Mouse (Mus musculus) stomach, embryonic 16.5 days (tissue): Measurements from ENCODE around the gene Rgma. TPM values are rescaled to one million over a fixed set of nuclear protein-coding genes. Genes with fewer than 3 reads are reported as not detected.

Experiments used
- ATAC-seq: fragments of 200-750 bp; cut with Nextera tagmentation; 2 replicates; pipeline ENCODE4 v1.8.0; 2017; ENCODE audit warnings: moderate number of reproducible peaks, moderate TSS enrichment; ENCODE audit not compliant: insufficient read depth, low FRiP score
- H3K27ac ChIP-seq: fragments of 300-500 bp; sonication (generic); 2 replicates; pipeline ENCODE4 v1.5.1; 2014; ENCODE audit warnings: low read length
- H3K27me3 ChIP-seq: fragments of 300-500 bp; sonication (generic); 2 replicates; pipeline ENCODE4 v1.6.1; 2014; ENCODE audit warnings: low read length, control low read depth, mixed read lengths; ENCODE audit not compliant: control insufficient read depth, insufficient read depth
- H3K36me3 ChIP-seq: fragments of 300-500 bp; sonication (generic); 2 replicates; pipeline ENCODE4 v1.6.1; 2014; ENCODE audit warnings: low read length; ENCODE audit not compliant: control insufficient read depth, insufficient read depth
- H3K4me1 ChIP-seq: fragments of 300-500 bp; sonication (generic); 2 replicates; pipeline ENCODE4 v1.6.1; 2014; ENCODE audit warnings: low read length, control low read depth, mixed read lengths; ENCODE audit not compliant: control insufficient read depth, insufficient read depth
- H3K4me2 ChIP-seq: fragments of 300-500 bp; sonication (generic); 2 replicates; pipeline ENCODE4 v1.6.1; 2014; ENCODE audit warnings: low read depth, low read length, mixed read lengths
- H3K4me3 ChIP-seq: fragments of 300-500 bp; sonication (generic); replicated peaks from 2 replicates; pipeline ENCODE4 v1.5.1; 2014; ENCODE audit warnings: mild to moderate bottlenecking, low read length
- H3K9ac ChIP-seq: fragments of 300-500 bp; sonication (generic); 2 replicates; pipeline ENCODE4 v1.6.1; 2014; ENCODE audit warnings: low read length
- H3K9me3 ChIP-seq: fragments of 300-500 bp; sonication (generic); replicated peaks from 2 replicates; pipeline ENCODE4 v1.6.1; 2016; ENCODE audit warnings: low read length, control low read depth; ENCODE audit not compliant: control insufficient read depth
- WGBS: fragments of 180-500 bp; shearing (Covaris S2); extraction: QIAGEN DNeasy Blood & Tissue Kit; methylation state at CpG from one replicate; pipeline ENCODE4 v1.1.7; 2014; 5-methylcytosine and 5-hydroxymethylcytosine counted together
- polyA plus RNA-seq: library from polyadenylated mRNA; unstranded; fragments of >200 nt; fragmentation: Nextera tagmentation; extraction: Ambion mirVana; gene quantifications from 2 replicates; pipeline ENCODE4 v1.2.1, GENCODE M21; 2015

Rgma gene
- polyA plus RNA-seq, 1 experiment from 2014 or later, result 11.7 TPM

GRCm38 (mm10) chr7:73365511-73365910 is 9.8 kb upstream of the Rgma start:
- 69% methylated on average over 4 of the region's 4 CpGs for WGBS
- 0 out of 2 replicates have a peak, but pooled peaks cover 2% of the 10 kb centered on the region for H3K27me3 ChIP-seq
- no peak overlapping the region for H3K4me2 ChIP-seq
- H3K9ac ChIP-seq, result no peak overlapping the region
- no peaks in the 10 kb centered on the region for H3K36me3 ChIP-seq
- no peak overlapping the region for H3K27ac ChIP-seq
- no peaks in the 10 kb centered on the region for H3K4me1 ChIP-seq
- H3K4me3 ChIP-seq, result no peak overlapping the region
- ATAC-seq, result no peak
- no peaks in the 10 kb centered on the region for H3K9me3 ChIP-seq

- H3K4me2 ChIP-seq, result no peak overlapping the region
- ATAC-seq, result no peak
- no peaks in the 10 kb centered on the region for H3K36me3 ChIP-seq
- 67% methylated on average over 7 of the region's 7 CpGs for WGBS
- no peaks in the 10 kb centered on the region for H3K9me3 ChIP-seq
- no peak overlapping the region for H3K4me3 ChIP-seq
- H3K27ac ChIP-seq, result no peak overlapping the region
- H3K9ac ChIP-seq, result no peak overlapping the region
- 0 out of 2 replicates have a peak, but pooled peaks cover 2% of the 10 kb centered on the region for H3K27me3 ChIP-seq
- no peaks in the 10 kb centered on the region for H3K4me1 ChIP-seq
Observed at GRCm38 (mm10) chr7:73365965-73366364, 9.3 kb upstream of the Rgma start.

- Histone ChIP-seq H3K4me3 (no peak overlapping the region), H3K4me2 (no peak overlapping the region), H3K9me3 (no peaks in the 10 kb centered on the region), H3K27me3 (0 out of 2 replicates have a peak, but pooled peaks cover 2% of the 10 kb centered on the region), H3K9ac (no peak overlapping the region), H3K36me3 (no peaks in the 10 kb centered on the region), H3K4me1 (0 out of 2 replicates have a peak, but pooled peaks cover 7% of the 10 kb centered on the region), H3K27ac (no peak overlapping the region)
- 94% methylated on average over 10 of the region's 10 CpGs for WGBS
- ATAC-seq, result no peak
Observed at GRCm38 (mm10) chr7:73367681-73368464, 7.4 kb upstream of the Rgma start.

GRCm38 (mm10) chr7:73369992-73370391 is 5.3 kb upstream of the Rgma start:
- no peak overlapping the region for H3K4me2 ChIP-seq
- no peaks in the 10 kb centered on the region for H3K36me3 ChIP-seq
- 0 out of 2 replicates have a peak, but pooled peaks cover 10% of the 10 kb centered on the region for H3K27me3 ChIP-seq
- 74% methylated on average over 4 of the region's 4 CpGs for WGBS
- no peak for ATAC-seq
- H3K27ac ChIP-seq, result no peak overlapping the region
- H3K4me3 ChIP-seq, result no peak overlapping the region
- H3K9me3 ChIP-seq, result no peaks in the 10 kb centered on the region
- peaks cover 15% of the 10 kb centered on the region; the same call in 1 of the 2 replicates for H3K4me1 ChIP-seq
- no peak overlapping the region for H3K9ac ChIP-seq

- peak overlapping the region; percentile 66 for H3K4me2 ChIP-seq
- peak overlapping the region; percentile 46 for H3K4me3 ChIP-seq
- H3K36me3 ChIP-seq, result no peaks in the 10 kb centered on the region
- no peaks in the 10 kb centered on the region for H3K9me3 ChIP-seq
- 0 out of 2 replicates have a peak, but pooled peaks cover 10% of the 10 kb centered on the region for H3K27me3 ChIP-seq
- no peak for ATAC-seq
- no peak overlapping the region for H3K27ac ChIP-seq
- peaks cover 16% of the 10 kb centered on the region; the same call in 1 of the 2 replicates for H3K4me1 ChIP-seq
- WGBS, result 51% methylated on average over 10 of the region's 10 CpGs
- H3K9ac ChIP-seq, result peak overlapping the region; percentile 73; the same call in 1 of the 2 replicates
Observed at GRCm38 (mm10) chr7:73371587-73372321, 3.6 kb upstream of the Rgma start.

GRCm38 (mm10) chr7:73372352-73372970 is 2.8 kb upstream of the Rgma start:
- Histone ChIP-seq H3K4me2 (peak overlapping the region; percentile 66), H3K4me3 (peak overlapping the region; percentile 46), H3K9me3 (no peaks in the 10 kb centered on the region), H3K27me3 (0 out of 2 replicates have a peak, but pooled peaks cover 10% of the 10 kb centered on the region), H3K9ac (peak overlapping the region; percentile 73), H3K36me3 (no peaks in the 10 kb centered on the region), H3K27ac (peak overlapping the region; percentile 25; the same call in 1 of the 2 replicates), H3K4me1 (peaks cover 16% of the 10 kb centered on the region; the same call in 1 of the 2 replicates)
- 2% methylated on average over 29 of the region's 29 CpGs for WGBS
- ATAC-seq, result no peak

- Histone ChIP-seq H3K36me3 (no peaks in the 10 kb centered on the region), H3K4me3 (peak overlapping the region; percentile 71), H3K27ac (no peak overlapping the region), H3K27me3 (0 out of 2 replicates have a peak, but pooled peaks cover 10% of the 10 kb centered on the region), H3K4me1 (peaks cover 25% of the 10 kb centered on the region), H3K4me2 (peak overlapping the region; percentile 95), H3K9ac (peak overlapping the region; percentile 85), H3K9me3 (no peaks in the 10 kb centered on the region)
- ATAC-seq, result peak; percentile 27; the same call in 1 of the 2 replicates
- WGBS, result 2% methylated on average over 14 of the region's 14 CpGs
Observed at GRCm38 (mm10) chr7:73374727-73375126, 582 bp upstream of the Rgma start.

- Histone ChIP-seq H3K9me3 (no peaks in the 10 kb centered on the region), H3K4me1 (peaks cover 30% of the 10 kb centered on the region), H3K27ac (peak overlapping the region; percentile 88), H3K36me3 (no peaks in the 10 kb centered on the region), H3K27me3 (0 out of 2 replicates have a peak, but pooled peaks cover 8% of the 10 kb centered on the region), H3K4me2 (peak overlapping the region; percentile 95), H3K9ac (peak overlapping the region; percentile 85), H3K4me3 (peak overlapping the region; percentile 71)
- ATAC-seq, result peak; percentile 24; the same call in 1 of the 2 replicates
- WGBS, result under 1% methylated on average over 39 of the region's 39 CpGs
Observed at GRCm38 (mm10) chr7:73376101-73377001, 1.0 kb downstream of the Rgma start.
